Mouse (Mus musculus) pancreas, adult 10 weeks (tissue): ENCODE measurements around the gene Olfr554. TPM values are rescaled to one million over a fixed set of nuclear protein-coding genes. Genes with fewer than 3 reads are reported as not detected.

Experiments
- polyA plus RNA-seq: library from polyadenylated mRNA; stranded (reverse); fragments of 350-450 nt; fragmentation: Illumina TruSeq; extraction: RNeasy Lipid Tissue Mini Kit (QIAGEN cat#74804); gene quantifications from one replicate; pipeline ENCODE4 v1.2.3, GENCODE M21; 2015; ENCODE audit warnings: low read depth, low replicate concordance; ENCODE audit not compliant: insufficient read depth

The Olfr554 gene
- not detected for polyA plus RNA-seq

GRCm38 (mm10) chr7:102638132-102638531 lies at the start of gene Olfr554:
Gene Olfr554 (plus strand): TSS chr7:102638432.

GRCm38 (mm10) chr7:102591786-102592185 lies 46.4 kb upstream of the Olfr554 start, which contains the start of gene Olfr551:
Gene Olfr551 (minus strand): TSS chr7:102591886.

GRCm38 (mm10) chr7:102597378-102598031 lies 40.7 kb upstream of the Olfr554 start, which contains the start of gene Olfr552:
Gene Olfr552 (plus strand): TSS chr7:102597770.

GRCm38 (mm10) chr7:102618118-102618517 lies 20.1 kb upstream of the Olfr554 start, which contains the start of gene Olfr553:
Gene Olfr553 (minus strand): TSS chr7:102618218.

GRCm38 (mm10) chr7:102658523-102658922 lies 20.3 kb downstream of the Olfr554 start, which contains the start of gene Olfr555:
Gene Olfr555 (plus strand): TSS chr7:102658823.

GRCm38 (mm10) chr7:102664599-102664998 lies 26.4 kb downstream of the Olfr554 start, which contains the start of gene Olfr556:
Gene Olfr556 (plus strand): TSS chr7:102664899.

GRCm38 (mm10) chr7:102686944-102687501 lies 48.8 kb downstream of the Olfr554 start, which contains the start of gene Trim68:
Gene Trim68 (minus strand): TSS chr7:102687327.

Other genes starting within 250 kb of the Olfr554 start
- 4.1 TPM for gene Rrm1, start 196.7 kb upstream of the Olfr554 start, polyA plus RNA-seq
- gene Olfr543, start 156.8 kb upstream of the Olfr554 start, polyA plus RNA-seq = not detected
- not detected for gene Olfr544, start 150.1 kb upstream of the Olfr554 start, polyA plus RNA-seq
- gene Olfr545, start 138.9 kb upstream of the Olfr554 start, polyA plus RNA-seq = not detected
- gene Olfr547, start 103.7 kb upstream of the Olfr554 start, polyA plus RNA-seq = not detected
- not detected for gene Olfr548-ps1, start 97.5 kb upstream of the Olfr554 start, polyA plus RNA-seq
- not detected for gene Olfr549, start 88.6 kb upstream of the Olfr554 start, polyA plus RNA-seq
- gene Trim21, start 72.9 kb upstream of the Olfr554 start, polyA plus RNA-seq = 3.7 TPM
- not detected for gene Olfr550, start 67.0 kb upstream of the Olfr554 start, polyA plus RNA-seq
- gene Olfr551, start 46.5 kb upstream of the Olfr554 start, polyA plus RNA-seq = not detected
- not detected for gene Olfr552, start 40.7 kb upstream of the Olfr554 start, polyA plus RNA-seq
- gene Olfr553, start 20.2 kb upstream of the Olfr554 start, polyA plus RNA-seq = not detected
- not detected for gene Olfr555, start 20.4 kb downstream of the Olfr554 start, polyA plus RNA-seq
- gene Olfr556, start 26.5 kb downstream of the Olfr554 start, polyA plus RNA-seq = not detected
- gene Trim68, start 48.9 kb downstream of the Olfr554 start, polyA plus RNA-seq = 4.4 TPM
- gene Olfr557, start 57.5 kb downstream of the Olfr554 start, polyA plus RNA-seq = not detected
- gene Olfr558, start 63.8 kb downstream of the Olfr554 start, polyA plus RNA-seq = 0.44 TPM
- not detected for gene Olfr33, start 80.6 kb downstream of the Olfr554 start, polyA plus RNA-seq
- gene Olfr559, start 89.1 kb downstream of the Olfr554 start, polyA plus RNA-seq = not detected
- gene Olfr560, start 120.9 kb downstream of the Olfr554 start, polyA plus RNA-seq = not detected
- 2.1 TPM for gene Olfr78, start 121.0 kb downstream of the Olfr554 start, polyA plus RNA-seq
- not detected for gene Olfr561, start 132.8 kb downstream of the Olfr554 start, polyA plus RNA-seq
- gene Olfr564, start 165.0 kb downstream of the Olfr554 start, polyA plus RNA-seq = not detected
- not detected for gene Olfr566, start 220.3 kb downstream of the Olfr554 start, polyA plus RNA-seq
- gene Olfr568, start 238.7 kb downstream of the Olfr554 start, polyA plus RNA-seq = not detected